Mouse (Mus musculus) CD4-positive helper T cell, adult 2 months (primary cell): ENCODE data around the gene Smad6.

Experiments used
- DNase-seq: peaks from one replicate; pipeline ENCODE4 v3.0.0-alpha.2; 2012; ENCODE audit warnings: low read depth, missing footprints, low spot score

Gene Smad6

DNA sequence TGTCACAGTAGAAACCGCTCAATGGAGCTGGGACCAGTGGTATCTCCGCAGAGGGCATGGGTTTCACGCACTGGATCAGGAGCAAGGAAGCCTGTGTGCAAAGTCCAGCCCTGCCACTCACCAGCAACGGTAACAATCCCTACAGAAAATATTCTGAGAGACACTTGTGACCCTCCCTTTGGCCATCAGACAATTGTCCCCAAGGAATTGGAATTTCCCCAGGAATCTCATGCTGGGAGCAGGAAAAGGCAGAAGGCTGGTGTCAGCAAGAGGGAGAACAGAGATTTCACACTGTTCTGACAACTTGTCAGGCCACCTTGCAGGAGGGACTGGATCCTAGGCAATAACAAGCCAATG is 61.1 kb downstream of the Smad6 start:
- no peak for DNase-seq

DNA sequence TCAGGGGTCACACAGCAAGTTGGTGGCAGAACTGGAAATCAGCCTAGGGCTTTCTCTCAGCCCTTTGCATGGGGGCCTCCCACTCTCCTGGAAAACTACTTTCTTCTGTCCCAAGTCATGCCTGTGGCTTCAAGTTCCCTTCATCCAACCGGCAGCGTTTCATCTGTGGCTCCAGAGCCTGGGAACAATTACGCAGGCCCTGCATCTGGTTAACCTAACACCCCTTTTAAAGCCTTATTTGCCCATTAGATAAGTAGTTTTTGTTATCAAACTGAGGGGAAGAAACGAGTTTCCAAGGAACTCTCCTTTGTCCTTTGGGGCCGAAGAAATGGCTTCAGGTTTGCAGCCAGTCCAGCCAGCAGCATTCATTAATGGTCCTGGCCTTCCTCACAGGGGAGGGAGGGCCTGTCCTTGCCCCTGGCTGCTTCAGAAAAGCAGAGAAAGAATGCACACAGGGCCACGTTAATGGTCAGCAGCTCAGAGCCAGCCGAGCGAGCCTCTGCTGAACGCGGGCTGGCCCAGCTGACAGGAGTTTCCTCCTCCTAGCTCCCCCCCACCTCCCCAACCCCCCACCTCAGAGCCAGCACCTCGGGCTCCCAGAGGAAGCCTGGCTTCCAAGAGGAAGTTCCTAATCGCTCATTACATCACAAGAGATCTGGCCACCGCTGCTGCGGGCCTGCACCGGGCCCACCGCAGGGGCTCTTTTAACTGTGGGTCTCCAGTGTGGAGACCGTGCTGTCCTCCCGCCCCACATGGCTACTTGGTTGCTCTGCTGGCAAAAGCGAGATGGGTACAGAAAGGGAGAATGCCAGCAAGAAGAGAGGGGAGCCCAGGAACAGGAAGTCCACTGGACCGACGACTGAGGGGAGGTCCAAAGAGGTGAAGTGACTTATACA is 61.7 kb downstream of the Smad6 start:
- DNase-seq = no peak

DNA sequence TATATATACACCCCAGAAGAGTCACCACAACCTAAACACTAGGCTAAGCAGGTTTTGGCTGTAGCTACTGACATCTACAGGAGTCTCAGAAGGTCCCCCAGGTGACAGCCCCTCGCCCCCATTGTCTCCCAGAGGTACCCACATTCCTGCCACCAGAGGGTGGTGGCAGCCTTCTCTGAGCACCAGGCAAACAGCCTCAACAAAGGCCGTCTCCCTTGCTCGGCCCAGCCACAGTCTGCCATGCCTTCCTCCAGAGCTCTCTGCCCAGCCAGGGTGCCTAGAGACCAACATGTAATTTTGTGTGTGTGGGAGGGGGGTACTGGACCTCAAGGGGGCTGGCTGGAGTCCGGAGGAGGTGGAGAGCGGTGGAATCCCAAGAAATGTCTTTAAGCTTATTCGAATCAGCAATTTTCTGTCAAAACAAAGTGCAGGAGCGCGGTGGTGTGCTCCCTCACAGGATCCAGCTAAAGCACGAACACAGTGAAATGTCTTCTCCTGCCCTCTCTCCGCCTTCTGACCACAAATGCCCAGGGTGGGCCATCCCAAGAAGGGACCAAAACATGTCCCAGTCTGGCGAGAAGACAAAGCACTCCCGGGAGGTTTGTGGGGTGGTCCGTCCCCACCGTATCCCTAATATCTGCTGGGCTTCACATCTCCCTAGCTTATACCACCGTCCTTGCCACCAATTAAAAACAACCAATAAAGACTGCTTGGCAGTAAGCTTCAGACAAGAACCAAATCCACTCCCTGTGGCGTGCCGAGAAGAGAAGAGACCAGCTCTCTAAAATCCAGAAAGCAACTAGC is 62.5 kb downstream of the Smad6 start:
- DNase-seq = no peak

DNA sequence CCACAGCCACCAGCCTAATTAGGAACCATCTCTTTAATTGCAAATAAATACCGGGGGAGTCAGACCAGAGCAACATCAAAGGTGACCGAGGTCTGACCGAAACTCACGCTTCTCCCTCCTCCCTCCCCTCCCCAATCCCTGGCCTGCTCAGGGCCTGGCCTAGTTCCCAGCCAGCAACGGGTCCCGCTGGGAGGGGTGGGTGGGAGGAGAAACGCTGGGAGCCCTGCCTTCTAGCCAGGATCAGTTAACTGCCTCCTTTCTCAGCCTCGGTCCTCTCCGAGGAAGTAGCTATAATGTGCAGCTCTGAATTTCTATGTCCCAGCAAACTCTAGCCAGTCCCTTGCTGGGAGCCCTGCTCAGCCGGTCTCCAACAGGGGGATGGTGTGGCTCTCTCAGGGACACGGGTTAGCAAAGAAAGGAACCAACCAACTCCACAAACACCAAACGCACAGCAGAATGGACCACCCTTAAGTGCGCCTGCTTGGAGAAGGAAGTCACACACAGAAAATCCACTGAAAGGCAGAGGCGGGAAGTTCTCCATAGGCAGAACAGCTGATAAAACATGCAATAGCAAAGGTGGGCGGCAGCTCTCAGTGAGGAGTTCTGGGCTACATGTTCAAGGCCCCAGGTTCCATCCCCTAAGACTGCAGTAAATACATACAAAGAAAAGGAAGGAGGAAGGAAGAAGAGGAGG is 63.4 kb downstream of the Smad6 start:
- no peak for DNase-seq

DNA sequence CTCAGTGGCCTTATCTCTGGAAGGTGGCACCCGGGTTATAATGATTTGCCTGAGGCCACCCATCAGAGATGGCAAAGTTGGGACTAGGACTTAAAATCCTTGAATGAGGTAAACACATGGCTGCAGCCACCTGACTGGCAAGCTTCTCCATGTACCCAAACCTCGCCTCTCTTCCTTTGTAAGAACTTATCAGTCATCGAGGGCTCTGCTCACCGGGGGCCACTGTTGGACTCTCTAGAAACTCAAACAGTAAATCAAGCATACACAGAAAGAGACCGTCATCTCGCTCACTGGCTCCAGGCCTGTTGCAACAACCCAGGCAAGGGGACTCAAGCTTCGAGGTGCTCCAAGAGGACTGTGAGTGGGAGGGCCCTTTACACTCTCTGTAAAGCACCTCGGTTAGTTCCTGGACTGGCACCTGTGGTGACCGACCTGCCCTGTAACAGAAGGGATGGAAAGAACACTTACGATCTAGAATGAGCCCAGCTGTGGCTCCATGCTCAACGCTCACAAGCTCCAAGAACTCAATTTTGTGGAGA is 64.1 kb downstream of the Smad6 start:
- no peak for DNase-seq

DNA sequence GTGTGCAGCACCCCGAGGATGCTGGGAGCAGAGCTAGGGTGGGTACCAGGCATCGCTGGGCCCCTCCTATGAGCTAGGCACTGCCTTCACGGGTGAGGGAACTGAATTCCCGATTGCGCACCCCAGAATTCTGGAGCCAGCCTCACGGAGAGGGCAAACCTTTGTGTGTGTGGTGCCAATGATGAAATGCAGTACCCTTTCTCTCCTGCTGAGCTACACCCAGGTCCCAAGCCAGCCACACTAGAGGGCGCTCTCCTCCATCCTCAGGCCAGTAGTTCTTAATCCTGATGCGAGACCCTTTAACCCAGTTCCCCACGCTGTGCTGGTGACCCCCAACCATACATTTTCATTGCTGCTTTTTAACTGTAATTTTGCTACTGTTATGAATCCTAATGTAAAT is 65.8 kb downstream of the Smad6 start:
- peak; percentile 44 for DNase-seq

DNA sequence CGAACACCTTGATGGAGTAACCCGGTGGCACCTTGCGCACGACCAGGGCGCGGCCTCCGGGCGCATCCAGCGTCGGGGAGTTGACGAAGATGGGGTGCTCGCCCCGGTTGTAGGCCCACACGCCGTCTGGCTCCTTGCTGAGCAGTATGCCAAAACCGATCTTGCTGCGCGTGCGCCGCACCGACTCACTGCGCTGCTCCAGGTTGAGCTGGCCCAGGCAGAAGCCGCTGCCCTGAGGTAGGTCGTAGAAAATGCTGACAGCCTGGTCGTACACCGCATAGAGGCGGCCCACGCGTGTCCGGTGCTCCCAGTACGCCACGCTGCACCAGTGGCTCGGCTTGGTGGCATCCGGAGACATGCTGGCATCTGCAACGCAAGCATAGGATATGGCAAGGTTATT is 68.2 kb downstream of the Smad6 start:
- DNase-seq = no peak

DNA sequence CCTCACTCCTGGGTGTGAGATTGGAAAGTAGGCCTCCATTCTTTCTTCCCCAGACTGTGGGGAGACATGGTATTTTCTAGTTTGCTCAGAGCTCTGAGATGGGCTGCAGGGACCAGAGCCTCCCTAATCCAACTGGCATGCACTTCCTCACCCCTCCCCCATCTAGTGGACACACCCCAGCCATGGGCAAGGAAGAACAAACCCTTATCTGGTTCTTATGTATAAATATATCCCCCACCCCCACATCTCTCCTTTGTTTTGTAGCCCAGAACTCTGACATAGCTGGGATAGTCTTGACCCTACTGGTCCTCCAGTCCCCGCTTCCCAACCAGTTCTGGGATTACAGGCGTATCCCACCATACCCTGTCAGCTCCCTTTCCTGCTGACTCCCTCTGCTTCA is 69.3 kb downstream of the Smad6 start:
- no peak for DNase-seq

DNA sequence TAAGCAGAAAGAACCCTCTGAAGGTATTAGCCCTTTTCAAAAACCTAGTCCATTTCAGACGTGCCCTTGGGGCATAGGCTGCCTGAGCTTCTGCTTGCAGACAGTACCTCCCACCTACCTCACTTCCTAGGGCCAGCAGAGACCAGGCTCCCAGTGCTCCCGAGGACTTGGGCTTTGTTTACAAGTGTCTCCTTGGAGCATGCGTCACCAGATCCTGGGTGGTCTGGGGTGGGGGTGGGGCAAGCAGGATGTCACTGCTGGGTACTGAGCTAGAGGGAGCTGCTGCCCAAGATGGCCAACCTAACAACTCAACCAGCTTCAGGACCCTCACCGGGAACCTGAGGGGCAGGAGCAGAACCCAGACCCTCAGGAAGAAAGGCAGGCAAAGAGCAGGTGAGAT is 71.5 kb downstream of the Smad6 start:
- DNase-seq = no peak

DNA sequence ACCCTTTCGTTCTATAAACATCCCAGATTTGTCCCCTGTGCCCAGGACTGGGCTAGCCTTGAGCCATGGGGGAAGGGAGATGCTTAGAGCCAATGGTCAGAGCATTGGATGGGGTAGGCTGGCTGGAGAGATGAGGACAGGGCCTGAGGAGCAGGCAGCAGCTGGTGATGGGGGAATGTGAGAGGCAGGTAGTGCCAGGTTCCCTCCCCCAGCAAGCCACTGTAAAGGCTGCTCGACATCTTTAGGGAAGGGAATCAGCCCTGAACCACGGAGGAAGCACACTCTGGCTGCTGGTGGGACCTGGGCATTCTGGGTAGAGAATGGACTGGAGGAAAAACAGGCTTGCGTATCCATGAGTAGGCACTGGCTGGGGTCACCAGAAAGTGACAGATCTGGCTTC is 72.5 kb downstream of the Smad6 start:
- DNase-seq = no peak

DNA sequence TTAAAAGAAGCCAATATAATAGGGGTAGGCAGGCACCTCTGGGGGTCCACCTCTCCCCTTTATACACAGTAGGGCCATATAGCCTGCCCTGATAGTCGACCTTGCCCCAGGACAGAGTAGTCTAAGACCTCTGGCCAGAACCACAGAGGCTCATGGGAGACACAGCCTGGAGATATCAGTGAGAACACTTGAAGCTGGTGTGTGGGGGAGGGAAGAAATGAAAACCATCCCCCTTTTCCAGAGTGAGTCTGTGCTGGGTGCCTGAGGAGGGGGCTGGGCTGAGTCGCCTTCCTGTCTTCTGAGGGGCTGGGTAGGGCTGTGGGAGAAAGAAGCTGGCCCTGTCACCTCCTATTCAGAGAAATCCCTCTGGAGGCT is 79.3 kb downstream of the Smad6 start:
- DNase-seq = no peak

DNA sequence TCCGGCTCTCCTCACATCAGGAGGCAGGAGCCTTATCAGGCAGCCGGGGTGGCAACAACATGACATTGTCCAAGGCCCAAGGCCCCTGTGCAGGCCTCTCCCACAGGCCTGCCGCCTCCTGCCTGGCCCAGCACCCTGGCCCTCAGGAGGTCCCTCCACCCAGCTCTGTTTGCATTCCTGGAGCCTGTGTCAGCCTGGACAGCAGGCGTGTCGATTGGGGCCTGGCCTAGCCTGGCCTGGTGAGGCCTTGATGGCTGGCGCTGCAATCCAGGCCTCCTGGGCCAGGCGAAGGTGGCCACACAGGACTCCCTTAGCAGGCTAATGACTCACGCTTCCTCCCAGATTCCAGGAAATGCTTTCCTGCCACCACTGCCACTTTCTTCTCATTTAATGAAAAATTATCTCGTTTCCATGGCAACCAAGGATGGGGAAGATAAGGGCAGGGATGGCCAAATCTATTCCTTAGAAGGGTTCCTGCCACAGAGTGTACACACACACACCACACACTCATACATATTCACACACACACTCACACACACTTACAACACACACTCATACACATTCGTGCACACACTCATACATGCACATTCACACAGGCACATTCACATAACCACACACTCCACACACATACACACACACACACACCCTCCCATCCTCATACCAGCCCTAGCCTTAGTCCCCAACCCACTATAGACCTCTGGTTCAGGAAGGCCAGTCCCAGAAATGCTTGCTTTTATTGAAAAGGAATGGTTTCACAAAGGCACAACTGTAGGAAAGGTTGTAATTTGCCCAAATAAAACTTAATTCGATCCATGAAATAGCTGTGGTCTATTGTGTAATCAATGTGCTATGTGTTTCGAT is 79.9 kb downstream of the Smad6 start:
- DNase-seq = no peak

DNA sequence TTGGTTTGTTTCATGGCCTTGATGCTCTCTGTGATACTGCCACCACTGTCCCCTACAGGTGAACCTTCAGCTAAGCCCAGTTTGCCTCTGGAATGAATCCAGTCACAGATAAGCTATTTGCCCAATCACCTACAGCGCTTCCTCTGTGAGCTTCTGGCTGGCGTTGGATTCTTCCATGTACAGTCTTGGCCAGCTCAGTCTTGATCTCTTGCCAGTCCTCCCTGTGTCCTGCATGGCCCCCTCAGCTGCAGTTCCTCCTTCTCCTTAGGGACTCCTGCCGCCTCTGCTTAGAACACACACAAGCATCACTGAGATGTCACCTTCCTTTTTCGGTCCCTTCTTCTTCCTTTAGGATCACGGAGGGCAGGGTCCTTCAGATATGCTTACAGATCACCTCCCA is 85.6 kb downstream of the Smad6 start:
- DNase-seq = no peak

DNA sequence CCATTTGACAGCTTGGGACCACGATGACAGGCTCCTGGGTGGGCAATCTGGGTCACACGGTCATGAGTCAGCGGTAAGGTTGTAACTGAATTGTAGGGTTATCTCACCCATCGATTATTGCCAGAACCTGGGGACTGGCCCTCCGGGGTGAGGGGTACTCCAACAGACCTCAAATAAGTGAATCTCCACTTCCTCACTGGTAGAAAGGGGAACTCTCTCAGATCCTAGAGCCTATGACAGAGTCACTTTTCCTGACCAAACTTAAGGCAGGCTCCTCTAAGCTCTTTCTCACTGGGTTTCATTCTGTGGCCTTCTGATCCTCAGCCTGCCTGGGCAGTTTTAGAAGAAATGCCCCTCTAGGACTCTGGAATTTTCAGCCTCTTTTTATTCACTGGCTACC is 88.8 kb downstream of the Smad6 start:
- no peak for DNase-seq

DNA sequence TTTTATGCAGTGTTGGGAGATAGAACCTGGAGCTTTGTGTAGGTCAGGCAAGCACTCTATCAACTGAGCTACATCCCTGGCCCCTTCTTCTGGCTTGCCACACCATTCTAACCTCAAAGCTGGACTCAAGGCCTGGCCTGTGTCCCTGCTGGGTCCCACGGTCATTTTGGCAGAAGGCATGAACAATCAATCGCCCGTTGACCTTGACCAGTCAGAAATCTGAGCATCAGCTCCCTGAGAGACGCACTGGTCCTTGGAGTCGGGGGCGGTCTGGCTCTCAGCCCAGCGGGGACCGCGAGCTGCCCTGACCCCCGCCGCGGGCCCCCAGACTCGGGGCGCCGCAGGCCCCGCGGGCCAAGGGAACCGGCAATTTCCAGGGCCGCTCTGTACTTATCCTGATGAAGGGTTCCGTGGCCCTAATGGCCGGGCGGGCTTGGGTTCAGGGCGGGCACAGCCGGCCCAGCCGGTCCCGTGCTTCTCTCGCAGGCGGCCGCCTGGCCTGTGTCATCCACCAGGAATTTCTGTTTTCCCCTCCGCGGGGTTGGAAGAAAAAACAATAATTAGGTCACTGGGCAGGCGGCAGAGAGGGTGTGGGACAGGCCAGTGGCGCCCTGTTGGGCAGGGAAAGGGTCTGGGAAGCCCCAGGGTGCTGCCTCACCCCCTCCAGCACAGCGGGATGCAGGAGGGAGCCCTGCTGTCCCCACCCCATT is 94.4 kb downstream of the Smad6 start:
- DNase-seq = no peak

DNA sequence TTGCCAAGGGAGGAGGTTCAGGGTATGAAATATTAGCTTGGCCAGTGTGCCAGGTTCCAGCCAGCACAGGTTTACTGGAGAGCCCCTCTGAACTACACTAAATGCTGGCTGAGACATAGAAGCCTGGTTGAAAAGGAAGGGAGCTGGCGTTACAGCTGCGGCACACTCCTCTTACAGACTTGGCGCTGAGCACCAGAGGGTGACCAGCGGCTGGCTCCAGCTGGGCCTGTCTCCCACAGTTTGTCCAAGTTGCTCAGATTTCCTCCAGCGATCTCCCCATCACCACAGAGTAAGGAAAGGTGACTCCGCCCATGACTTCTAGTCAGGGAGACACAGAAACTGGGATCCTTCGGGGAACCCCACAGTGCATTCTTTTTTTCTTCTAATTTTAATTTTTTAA is 95.5 kb downstream of the Smad6 start:
- DNase-seq = no peak

DNA sequence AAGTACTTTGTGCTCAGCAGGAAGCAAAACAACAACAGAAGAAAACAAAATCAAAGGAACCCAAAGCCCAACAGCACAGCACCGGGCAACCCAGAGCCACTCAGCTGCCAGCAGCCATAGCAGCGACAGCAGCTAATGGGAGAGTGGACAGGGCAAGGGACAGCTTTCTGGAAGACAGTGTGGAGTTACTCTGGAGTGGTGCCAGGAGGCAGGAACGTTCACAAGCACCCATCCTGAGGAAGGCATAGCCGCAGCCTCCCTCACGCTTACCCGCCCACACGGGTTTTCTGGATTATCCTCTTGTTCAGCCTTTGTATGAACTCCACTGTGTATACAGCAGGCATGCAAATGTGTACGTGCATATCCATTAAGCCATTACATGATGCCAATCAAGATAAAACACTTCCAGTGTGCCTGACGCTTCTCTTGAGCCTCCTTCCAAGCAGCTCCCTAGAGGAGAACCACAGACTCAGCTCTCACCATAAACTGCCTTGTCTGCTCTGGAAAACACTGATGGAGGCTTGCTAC is 98.6 kb downstream of the Smad6 start:
- DNase-seq = no peak

DNA sequence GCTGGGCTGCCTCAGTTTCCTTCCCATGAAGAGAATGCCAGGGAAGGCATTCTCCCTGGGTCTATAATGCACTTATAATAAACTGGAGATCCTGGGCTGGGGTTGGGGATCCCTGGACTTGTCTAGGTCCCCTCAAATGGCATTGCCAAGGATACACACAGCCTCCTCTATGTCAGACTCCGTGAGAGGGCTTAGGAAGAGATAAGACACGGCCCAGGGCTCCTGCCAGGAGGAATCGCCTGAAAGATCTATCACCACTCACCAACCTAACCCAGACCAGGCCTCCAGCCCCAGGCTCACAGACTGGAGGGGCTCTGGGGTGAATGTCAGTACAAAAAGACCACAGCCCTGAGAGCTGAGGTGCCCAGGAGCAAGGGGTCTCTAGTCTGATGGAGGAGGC is 102.2 kb downstream of the Smad6 start:
- DNase-seq = no peak

DNA sequence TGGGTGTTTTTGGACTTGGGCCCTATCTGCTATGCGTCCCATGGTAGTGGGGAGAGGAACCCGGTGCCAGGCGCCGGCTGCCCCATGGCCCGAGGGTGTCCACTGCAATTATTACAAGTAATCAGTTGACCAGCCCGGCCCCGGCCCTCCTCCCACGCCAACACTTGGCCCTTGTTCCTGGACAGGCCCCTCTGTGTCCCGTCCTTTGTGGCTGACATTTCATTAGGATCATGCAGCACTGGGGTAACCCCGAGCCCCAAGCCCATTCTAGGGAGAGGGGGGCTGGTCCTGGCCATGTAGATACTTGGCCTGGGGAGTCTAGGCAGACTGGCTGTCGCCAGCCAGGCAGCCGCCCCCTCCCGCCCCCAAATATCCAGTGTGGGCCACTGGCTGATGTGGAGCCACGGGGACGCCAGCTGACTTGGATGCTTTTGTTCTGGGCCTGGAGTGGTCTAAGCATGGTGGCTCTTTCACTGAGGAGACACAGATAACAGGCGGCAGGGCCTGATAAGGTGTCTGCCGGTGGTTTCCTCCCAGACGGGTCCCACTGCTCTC is 102.8 kb downstream of the Smad6 start:
- DNase-seq = no peak

DNA sequence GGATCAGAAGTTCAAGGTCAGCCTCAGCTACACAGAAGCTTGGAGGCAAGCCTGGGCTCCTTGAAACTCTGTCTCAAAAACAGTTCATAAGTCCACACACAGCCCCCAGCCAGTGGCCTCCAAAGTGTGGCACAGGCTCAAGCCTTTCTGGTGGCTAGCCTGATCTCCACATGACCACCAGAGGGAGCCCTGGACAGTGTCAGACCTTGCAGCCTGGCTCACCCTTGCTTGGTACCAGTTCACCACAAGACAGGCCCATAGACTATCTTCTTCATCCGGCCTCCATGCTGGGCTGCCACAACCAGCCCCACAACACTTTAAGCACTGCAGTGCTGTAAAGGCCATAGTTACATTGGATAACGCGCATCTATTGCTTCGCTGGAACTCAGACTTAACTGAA is 103.6 kb downstream of the Smad6 start:
- DNase-seq = peak; percentile 31
